Mouse (Mus musculus): ENCODE results near the gene Lrwd1.
"Not testable (repeated sequence)": the region's sequence is repeated elsewhere in the genome, so short reads cannot be mapped to it uniquely, and the experiment has no call there.

DNA sequence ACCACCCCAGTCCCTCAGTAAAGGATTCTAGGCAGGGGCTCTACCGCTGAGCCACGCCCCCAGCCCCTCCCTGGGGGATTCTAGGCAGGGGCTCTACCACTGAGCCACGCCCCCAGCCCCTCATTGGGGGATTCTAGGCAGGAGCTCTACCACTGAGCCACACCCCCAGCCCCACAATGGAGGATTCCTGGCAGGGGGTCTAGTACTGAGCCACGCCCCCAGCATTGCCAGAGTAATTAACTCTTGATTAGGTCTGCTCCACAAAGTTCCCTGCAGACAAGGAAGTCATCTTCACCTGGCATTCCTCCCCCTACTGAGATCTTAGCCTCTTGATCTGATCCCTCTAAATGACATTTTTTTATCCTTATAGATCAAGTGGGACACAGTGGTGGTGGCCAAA, 22.3 kb downstream of the Lrwd1 start:
- not testable (repeated sequence) for TF ChIP-seq CTCF (IDR thresholded peaks at IDR 0.05; ENCODE audit: low read depth, low read length); GATA1 (IDR thresholded peaks at IDR 0.05; ENCODE audit: borderline replicate concordance, low read length); POLR2AphosphoS5 (IDR thresholded peaks at IDR 0.05; ENCODE audit: insufficient replicate concordance, low read depth, low read length); TAL1 (conservative IDR thresholded peaks at IDR 0.05; ENCODE audit: low read depth, low read length); GATA2 (IDR thresholded peaks at IDR 0.05; ENCODE audit: borderline replicate concordance, low read depth, low read length)
